Mouse (Mus musculus) MEL (cell line): ENCODE results near the gene Nnat. TPM values are rescaled to one million over a fixed set of nuclear protein-coding genes. Genes with fewer than 3 reads are reported as not detected.

ENCODE experiments used
- DNase-seq: peaks from one replicate; pipeline ENCODE4 v3.0.0; 2011; ENCODE audit warnings: low read depth, low spot score
- H3K27ac ChIP-seq: 2 replicates; pipeline ENCODE4 v1.5.1; 2012; ENCODE audit warnings: low read depth, mild to moderate bottlenecking, control low read depth, low read length, moderate library complexity; ENCODE audit not compliant: control insufficient read depth
- H3K27me3 ChIP-seq, 2 experiments: fragments of 150-350 bp in 1 of 2; sonication (generic) in 1 of 2; 2 replicates each; pipeline ENCODE4 v1.6.1; 2012; ENCODE audit warnings: low read length in 2 of 2, mild to moderate bottlenecking in 2 of 2, improper control_type of control experiment in 1 of 2, moderate library complexity in 1 of 2; ENCODE audit not compliant: insufficient read depth in 2 of 2, control insufficient read depth in 1 of 2
- H3K36me3 ChIP-seq, 2 experiments: 2 replicates each; pipeline ENCODE4 v1.6.1; 2012 to 2014; ENCODE audit warnings: low read length in 2 of 2, improper control_type of control experiment in 1 of 2, inconsistent platforms in 1 of 2, mild to moderate bottlenecking in 1 of 2; ENCODE audit not compliant: insufficient read depth in 2 of 2, control insufficient read depth in 1 of 2
- H3K4me1 ChIP-seq, 2 experiments: fragments of 150-350 bp in 1 of 2; sonication (generic) in 1 of 2; 2 replicates each; pipeline ENCODE4 v1.6.1; 2012; ENCODE audit warnings: low read length in 2 of 2, improper control_type of control experiment in 1 of 2, mild to moderate bottlenecking in 1 of 2; ENCODE audit not compliant: insufficient read depth in 2 of 2, control insufficient read depth in 1 of 2
- H3K4me3 ChIP-seq, 2 experiments: fragments of 150-350 bp in 1 of 2; sonication (generic) in 1 of 2; 2 replicates each; pipeline ENCODE4 v1.5.1; 2012; ENCODE audit warnings: low read depth in 2 of 2, low read length in 2 of 2, mild to moderate bottlenecking in 2 of 2, moderate library complexity in 2 of 2, control low read depth in 1 of 2, improper control_type of control experiment in 1 of 2; ENCODE audit not compliant: control insufficient read depth in 1 of 2, insufficient read depth in 1 of 2
- H3K79me2 ChIP-seq: 2 replicates; pipeline ENCODE4 v1.6.1; 2012; ENCODE audit warnings: mild to moderate bottlenecking, low read length, moderate library complexity; ENCODE audit not compliant: control insufficient read depth, poor library complexity, insufficient read depth
- H3K9ac ChIP-seq: 2 replicates; pipeline ENCODE4 v1.6.1; 2012; ENCODE audit warnings: low read depth, mild to moderate bottlenecking, control low read depth, low read length, moderate library complexity; ENCODE audit not compliant: control insufficient read depth, poor library complexity, severe bottlenecking
- H3K9me3 ChIP-seq: fragments of 150-350 bp; sonication (generic); replicated peaks from 2 replicates; pipeline ENCODE4 v1.6.1; 2012; ENCODE audit warnings: mild to moderate bottlenecking, low read length, improper control_type of control experiment, moderate library complexity; ENCODE audit not compliant: insufficient read depth
- CTCF ChIP-seq, 3 experiments: IDR thresholded peaks in 2 of 3; conservative IDR thresholded peaks in 1 of 3; 2 replicates each; pipeline ENCODE4 v1.5.1; 2011 to 2012; ENCODE audit warnings: low read length in 3 of 3, low read depth in 2 of 3, mild to moderate bottlenecking in 2 of 3, improper control_type of control experiment in 1 of 3, inconsistent platforms in 1 of 3, mixed read lengths in 1 of 3, moderate library complexity in 1 of 3; ENCODE audit not compliant: control insufficient read depth in 1 of 3, insufficient read depth in 1 of 3, poor library complexity in 1 of 3, severe bottlenecking in 1 of 3
- GATA1 ChIP-seq: IDR thresholded peaks from 2 replicates; pipeline ENCODE4 v1.6.1; 2011; ENCODE audit warnings: low read depth, low read length, improper control_type of control experiment
- HCFC1 ChIP-seq: IDR thresholded peaks from 2 replicates; pipeline ENCODE4 v1.6.1; 2012; ENCODE audit warnings: low read depth, mild to moderate bottlenecking, inconsistent platforms, low read length, improper control_type of control experiment, moderate library complexity
- KAT2A ChIP-seq: conservative IDR thresholded peaks from 2 replicates; pipeline ENCODE4 v1.6.1; 2012; ENCODE audit warnings: low read depth, low read length, improper control_type of control experiment, inconsistent platforms
- MAX ChIP-seq: IDR thresholded peaks from 2 replicates; pipeline ENCODE4 v1.6.1; 2011; ENCODE audit warnings: low read length, improper control_type of control experiment
- MAZ ChIP-seq: IDR thresholded peaks from 2 replicates; pipeline ENCODE4 v1.6.1; 2012; ENCODE audit warnings: low read depth, mild to moderate bottlenecking, inconsistent platforms, low read length, improper control_type of control experiment
- MXI1 ChIP-seq: IDR thresholded peaks from 2 replicates; pipeline ENCODE4 v1.6.1; 2011; ENCODE audit warnings: mild to moderate bottlenecking, low read depth, low read length, improper control_type of control experiment
- MYB ChIP-seq: IDR thresholded peaks from 2 replicates; pipeline ENCODE4 v1.6.1; 2011; ENCODE audit warnings: mild to moderate bottlenecking, low read depth, low read length, improper control_type of control experiment
- MYC ChIP-seq: IDR thresholded peaks from 2 replicates; pipeline ENCODE4 v1.6.1; 2011; ENCODE audit warnings: low read depth, mild to moderate bottlenecking, low read length, improper control_type of control experiment, moderate library complexity
- NELFE ChIP-seq: IDR thresholded peaks from 2 replicates; pipeline ENCODE4 v1.6.1; 2011; ENCODE audit warnings: low read depth, low read length, improper control_type of control experiment
- NRF1 ChIP-seq: IDR thresholded peaks from 2 replicates; pipeline ENCODE4 v1.6.1; 2014; ENCODE audit warnings: low read depth, mild to moderate bottlenecking, inconsistent platforms, low read length, improper control_type of control experiment, moderate library complexity; ENCODE audit not compliant: poor library complexity, insufficient read depth, severe bottlenecking
- POLR2A ChIP-seq, 2 experiments: IDR thresholded peaks; 2 replicates each; pipeline ENCODE4 v1.6.1; 2011 to 2012; ENCODE audit warnings: low read length in 2 of 2, mild to moderate bottlenecking in 2 of 2, control low read depth in 1 of 2, improper control_type of control experiment in 1 of 2, low read depth in 1 of 2, moderate library complexity in 1 of 2; ENCODE audit not compliant: control insufficient read depth in 1 of 2, insufficient read depth in 1 of 2, poor library complexity in 1 of 2
- POLR2AphosphoS2 ChIP-seq: IDR thresholded peaks from 2 replicates; pipeline ENCODE4 v1.6.1; 2011; ENCODE audit warnings: low read length, improper control_type of control experiment
- RAD21 ChIP-seq: IDR thresholded peaks from 2 replicates; pipeline ENCODE4 v1.6.1; 2011; ENCODE audit warnings: mild to moderate bottlenecking, low read depth, low read length, improper control_type of control experiment
- SIN3A ChIP-seq: IDR thresholded peaks from 2 replicates; pipeline ENCODE4 v1.6.1; 2012; ENCODE audit warnings: low read length, improper control_type of control experiment, inconsistent platforms
- TAL1 ChIP-seq: IDR thresholded peaks from 2 replicates; pipeline ENCODE4 v1.6.1; 2012; ENCODE audit warnings: mild to moderate bottlenecking, inconsistent platforms, low read length, moderate library complexity, mixed read lengths
- TBP ChIP-seq: IDR thresholded peaks from 2 replicates; pipeline ENCODE4 v1.8.0; 2011; ENCODE audit warnings: low read depth, low read length, improper control_type of control experiment
- TCF12 ChIP-seq: IDR thresholded peaks from 2 replicates; pipeline ENCODE4 v1.6.1; 2014; ENCODE audit warnings: low read depth, mild to moderate bottlenecking, inconsistent platforms, low read length, improper control_type of control experiment, moderate library complexity
- USF1 ChIP-seq: IDR thresholded peaks from 2 replicates; pipeline ENCODE4 v1.6.1; 2014; ENCODE audit warnings: low read depth, mild to moderate bottlenecking, inconsistent platforms, low read length, improper control_type of control experiment, moderate library complexity
- ZC3H11A ChIP-seq: IDR thresholded peaks from 2 replicates; pipeline ENCODE4 v1.6.1; 2012; ENCODE audit warnings: low read depth, mild to moderate bottlenecking, inconsistent platforms, low read length, improper control_type of control experiment
- ZKSCAN1 ChIP-seq: IDR thresholded peaks from 2 replicates; pipeline ENCODE4 v1.6.1; 2012; ENCODE audit warnings: low read depth, mild to moderate bottlenecking, inconsistent platforms, low read length, improper control_type of control experiment, moderate library complexity
- ZMIZ1 ChIP-seq: IDR thresholded peaks from 2 replicates; pipeline ENCODE4 v1.6.1; 2012; ENCODE audit warnings: low read depth, mild to moderate bottlenecking, inconsistent platforms, low read length, improper control_type of control experiment, moderate library complexity
- polyA plus RNA-seq, 2 experiments: library from polyadenylated mRNA; stranded (reverse) in 1 of 2; unstranded in 1 of 2; fragments of >175 nt in 1 of 2; fragments of >200 nt in 1 of 2; gene quantifications; 2 replicates each; pipeline versions ENCODE4 v1.2.1 to v1.2.4; 2012; ENCODE audit warnings: low replicate concordance in 2 of 2, low read depth in 1 of 2; ENCODE audit not compliant: insufficient read length in 2 of 2, insufficient read depth in 1 of 2, missing spikeins in 1 of 2
- total RNA-seq: library from RNA; depleted of rRNA; stranded (reverse); fragments of 300-350 nt; gene quantifications from 2 replicates; pipeline ENCODE4 v1.2.3, GENCODE M21; 2012

Gene Nnat
- total and polyA plus RNA-seq, 3 experiments = 0.92 to 1.5 TPM; not detected in 1

GRCm38 (mm10) chr2:157565898-157566259 is 6.0 kb downstream of the Nnat start:
- Histone ChIP-seq H3K36me3 (peaks cover 0 to 17% of the 10 kb centered on the region in 2 experiments; a peak in 2 of 4 replicates), H3K9me3 (no peaks in the 10 kb centered on the region), H3K9ac (peak overlapping the region; percentile 81), H3K4me3 (peak overlapping the region; percentile 52 to 87), H3K27ac (peak overlapping the region; percentile 15; the same call in 1 of the 2 replicates), H3K4me1 (peaks cover 0 to 19% of the 10 kb centered on the region in 2 experiments; a peak in 3 of 4 replicates), H3K27me3 (no peaks in the 10 kb centered on the region), H3K79me2 (peaks cover 24% of the 10 kb centered on the region)
- no peak for DNase-seq
- TF ChIP-seq KAT2A (no peak), NELFE (0 out of 2 replicates have a peak, but pooled peaks have one; percentile 10)

- TF ChIP-seq MAX (peak; percentile 100), TBP (peak; percentile 77; the same call in 1 of the 2 replicates), SIN3A (peak; percentile 94), TAL1 (no peak), NRF1 (peak; percentile 80), ZMIZ1 (peak; percentile 83), POLR2A (IDR thresholded peaks at IDR 0.05; ENCODE audit: control insufficient read depth in 1 of 2, insufficient read depth in 1 of 2, low read depth in 1 of 2, low read length in 2 of 2, poor library complexity in 1 of 2) (peak; percentile 95 to 99), HCFC1 (peak; percentile 91), MYB (no peak), POLR2AphosphoS2 (peak; percentile 94), MYC (peak; percentile 91), CTCF (IDR thresholded peaks at IDR 0.05 in 2 of 3, conservative IDR thresholded peaks at IDR 0.05 in 1 of 3; ENCODE audit: control insufficient read depth in 1 of 3, insufficient read depth in 1 of 3, low read depth in 2 of 3, low read length in 3 of 3, poor library complexity in 1 of 3, severe bottlenecking in 1 of 3) (peak in 1 of 3 experiments; percentile 22; a peak in 2 of 6 replicates), ZC3H11A (no peak), NELFE (peak; percentile 97), RAD21 (no peak), ZKSCAN1 (no peak), MXI1 (peak; percentile 89), GATA1 (no peak), USF1 (no peak), MAZ (peak; percentile 14; the same call in 1 of the 2 replicates), KAT2A (no peak; the same call in 1 of the 2 replicates), TCF12 (no peak)
- Histone ChIP-seq H3K9me3 (no peaks in the 10 kb centered on the region), H3K4me1 (peaks cover 0 to 19% of the 10 kb centered on the region in 2 experiments; a peak in 3 of 4 replicates), H3K27ac (peak overlapping the region; percentile 95), H3K9ac (peak overlapping the region; percentile 81), H3K27me3 (no peaks in the 10 kb centered on the region), H3K79me2 (peaks cover 24% of the 10 kb centered on the region), H3K36me3 (peaks cover 0 to 17% of the 10 kb centered on the region in 2 experiments; a peak in 2 of 4 replicates), H3K4me3 (peak overlapping the region; percentile 70 to 87)
- DNase-seq = peak; percentile 93
Observed at GRCm38 (mm10) chr2:157566260-157566952, 6.5 kb downstream of the Nnat start.
